Mouse (Mus musculus) embryonic facial prominence, embryonic 12.5 days (tissue): ENCODE measurements around the gene Cntln. TPM values are rescaled to one million over a fixed set of nuclear protein-coding genes. Genes with fewer than 3 reads are reported as not detected.

Experiments
- ATAC-seq: fragments of 200-750 bp; cut with Nextera tagmentation; 2 replicates; pipeline ENCODE4 v1.8.0; 2017; ENCODE audit not compliant: insufficient number of reproducible peaks, insufficient read depth, low FRiP score, low TSS enrichment
- H3K27ac ChIP-seq: fragments of 300-500 bp; sonication (generic); 2 replicates; pipeline ENCODE4 v1.5.1; 2016; ENCODE audit warnings: mild to moderate bottlenecking
- H3K27me3 ChIP-seq: fragments of 300-500 bp; sonication (generic); 2 replicates; pipeline ENCODE4 v1.6.1; 2016; ENCODE audit warnings: mild to moderate bottlenecking, moderate library complexity
- H3K36me3 ChIP-seq: fragments of 300-500 bp; sonication (generic); 2 replicates; pipeline ENCODE4 v1.6.1; 2016; ENCODE audit warnings: mild to moderate bottlenecking
- H3K4me1 ChIP-seq: fragments of 300-500 bp; sonication (generic); 2 replicates; pipeline ENCODE4 v1.6.1; 2016
- H3K4me2 ChIP-seq: fragments of 300-500 bp; sonication (generic); replicated peaks from 2 replicates; pipeline ENCODE4 v1.6.1; 2016; ENCODE audit warnings: mild to moderate bottlenecking, moderate library complexity
- H3K4me3 ChIP-seq: fragments of 300-500 bp; sonication (generic); 2 replicates; pipeline ENCODE4 v1.5.1; 2016; ENCODE audit warnings: mild to moderate bottlenecking
- H3K9ac ChIP-seq: fragments of 300-500 bp; sonication (generic); 2 replicates; pipeline ENCODE4 v1.6.1; 2016; ENCODE audit warnings: mild to moderate bottlenecking, moderate library complexity
- H3K9me3 ChIP-seq: fragments of 300-500 bp; sonication (generic); 2 replicates; pipeline ENCODE4 v1.6.1; 2016; ENCODE audit warnings: mild to moderate bottlenecking, moderate library complexity
- WGBS: fragments of 180-500 bp; shearing (Covaris S2); methylation state at CpG from one replicate; pipeline ENCODE4 v1.1.7; 2016; 5-methylcytosine and 5-hydroxymethylcytosine counted together
- polyA plus RNA-seq: library from polyadenylated mRNA; unstranded; fragments of >200 nt; fragmentation: Nextera tagmentation; extraction: Ambion mirVana; gene quantifications from 2 replicates; pipeline ENCODE4 v1.2.1, GENCODE M21; 2016

Cntln gene
- polyA plus RNA-seq, 1 experiment from 2014 or later = 17.5 TPM

- Histone ChIP-seq H3K9me3 (no peaks in the 10 kb centered on the region), H3K27ac (no peak overlapping the region), H3K4me1 (0 out of 2 replicates have a peak, but pooled peaks cover 4% of the 10 kb centered on the region), H3K27me3 (no peaks in the 10 kb centered on the region), H3K36me3 (no peaks in the 10 kb centered on the region), H3K4me2 (no peak overlapping the region), H3K9ac (no peak overlapping the region), H3K4me3 (no peak overlapping the region)
- ATAC-seq = no peak
- 76% methylated on average over 2 of the region's 2 CpGs for WGBS
These were observed 58.5 kb downstream of the Cntln start for GRCm38 (mm10) chr4:84942651-84943050.

GRCm38 (mm10) chr4:84944100-84944499 lies 60.0 kb downstream of the Cntln start:
- no peaks in the 10 kb centered on the region for H3K27me3 ChIP-seq

GRCm38 (mm10) chr4:84946450-84946849 lies 62.3 kb downstream of the Cntln start:
- Histone ChIP-seq H3K4me1 (0 out of 2 replicates have a peak, but pooled peaks cover 4% of the 10 kb centered on the region), H3K9me3 (no peaks in the 10 kb centered on the region), H3K36me3 (no peaks in the 10 kb centered on the region), H3K9ac (no peak overlapping the region), H3K27me3 (no peaks in the 10 kb centered on the region), H3K27ac (no peak overlapping the region), H3K4me3 (no peak overlapping the region), H3K4me2 (no peak overlapping the region)
- no peak for ATAC-seq
- 83% methylated on average over 3 of the region's 3 CpGs for WGBS

More at GRCm38 (mm10) chr4:84944100-84944499, 60.0 kb downstream of the Cntln start:
- 81% methylated on average over 4 of the region's 4 CpGs for WGBS
- no peak for ATAC-seq
- Histone ChIP-seq H3K9ac (no peak overlapping the region), H3K4me1 (0 out of 2 replicates have a peak, but pooled peaks cover 4% of the 10 kb centered on the region), H3K4me3 (no peak overlapping the region), H3K36me3 (no peaks in the 10 kb centered on the region), H3K9me3 (no peaks in the 10 kb centered on the region), H3K27ac (no peak overlapping the region), H3K4me2 (no peak overlapping the region)

- 78% methylated on average over 7 of the region's 7 CpGs for WGBS
- H3K27me3 ChIP-seq = no peaks in the 10 kb centered on the region
- ATAC-seq = no peak
- no peak overlapping the region for H3K27ac ChIP-seq
- H3K9me3 ChIP-seq = no peaks in the 10 kb centered on the region
- no peaks in the 10 kb centered on the region for H3K4me1 ChIP-seq
- H3K36me3 ChIP-seq = no peaks in the 10 kb centered on the region
- H3K9ac ChIP-seq = no peak overlapping the region
- H3K4me3 ChIP-seq = no peak overlapping the region
- no peak overlapping the region for H3K4me2 ChIP-seq
These were observed 93.0 kb downstream of the Cntln start for GRCm38 (mm10) chr4:84976875-84977646.

- Histone ChIP-seq H3K4me3 (no peak overlapping the region), H3K36me3 (no peaks in the 10 kb centered on the region), H3K9me3 (no peaks in the 10 kb centered on the region), H3K9ac (no peak overlapping the region), H3K4me1 (0 out of 2 replicates have a peak, but pooled peaks cover 2% of the 10 kb centered on the region), H3K27me3 (no peaks in the 10 kb centered on the region), H3K4me2 (no peak overlapping the region), H3K27ac (no peak overlapping the region)
- WGBS = 57% methylated on average over 10 of the region's 10 CpGs
- no peak for ATAC-seq
These were observed 111.6 kb downstream of the Cntln start for GRCm38 (mm10) chr4:84995520-84996348.

GRCm38 (mm10) chr4:85005581-85005980 lies 121.5 kb downstream of the Cntln start:
- H3K27ac ChIP-seq = no peak overlapping the region
- peaks cover 2% of the 10 kb centered on the region; the same call in 1 of the 2 replicates for H3K4me1 ChIP-seq
- H3K36me3 ChIP-seq = no peaks in the 10 kb centered on the region
- H3K4me3 ChIP-seq = no peak overlapping the region
- H3K9ac ChIP-seq = no peak overlapping the region
- ATAC-seq = no peak
- 53% methylated on average over 6 of the region's 6 CpGs for WGBS
- H3K4me2 ChIP-seq = no peak overlapping the region
- H3K27me3 ChIP-seq = no peaks in the 10 kb centered on the region
- no peaks in the 10 kb centered on the region for H3K9me3 ChIP-seq

GRCm38 (mm10) chr4:85006789-85007188 lies 122.7 kb downstream of the Cntln start:
- no peaks in the 10 kb centered on the region for H3K36me3 ChIP-seq
- peaks cover 2% of the 10 kb centered on the region; the same call in 1 of the 2 replicates for H3K4me1 ChIP-seq
- H3K27me3 ChIP-seq = no peaks in the 10 kb centered on the region
- no peak for ATAC-seq
- no peaks in the 10 kb centered on the region for H3K9me3 ChIP-seq
- no peak overlapping the region for H3K4me3 ChIP-seq
- no peak overlapping the region for H3K27ac ChIP-seq
- H3K9ac ChIP-seq = no peak overlapping the region
- H3K4me2 ChIP-seq = no peak overlapping the region
- 64% methylated on average over 3 of the region's 3 CpGs for WGBS

- Histone ChIP-seq H3K36me3 (no peaks in the 10 kb centered on the region), H3K4me2 (no peak overlapping the region), H3K4me1 (no peaks in the 10 kb centered on the region; the same call in 1 of the 2 replicates), H3K4me3 (no peak overlapping the region), H3K9me3 (no peaks in the 10 kb centered on the region), H3K9ac (no peak overlapping the region), H3K27me3 (no peaks in the 10 kb centered on the region), H3K27ac (no peak overlapping the region)
- no peak for ATAC-seq
These were observed 126.7 kb downstream of the Cntln start for GRCm38 (mm10) chr4:85010846-85011245.

- Histone ChIP-seq H3K4me1 (no peaks in the 10 kb centered on the region), H3K4me2 (no peak overlapping the region), H3K9me3 (no peaks in the 10 kb centered on the region), H3K9ac (no peak overlapping the region), H3K27me3 (no peaks in the 10 kb centered on the region), H3K36me3 (no peaks in the 10 kb centered on the region), H3K4me3 (no peak overlapping the region), H3K27ac (no peak overlapping the region)
- WGBS = 26% methylated on average over 2 of the region's 2 CpGs
- no peak for ATAC-seq
These were observed 161.6 kb downstream of the Cntln start for GRCm38 (mm10) chr4:85045748-85046147.

- no peak for ATAC-seq
- Histone ChIP-seq H3K27ac (no peak overlapping the region), H3K27me3 (no peaks in the 10 kb centered on the region), H3K36me3 (no peaks in the 10 kb centered on the region), H3K9me3 (no peaks in the 10 kb centered on the region), H3K4me1 (no peaks in the 10 kb centered on the region), H3K4me3 (no peak overlapping the region), H3K4me2 (no peak overlapping the region), H3K9ac (no peak overlapping the region)
- 76% methylated on average over 8 of the region's 8 CpGs for WGBS
These were observed 165.9 kb downstream of the Cntln start for GRCm38 (mm10) chr4:85049933-85050553.

GRCm38 (mm10) chr4:85054616-85055015 lies 170.5 kb downstream of the Cntln start:
- no peak overlapping the region for H3K4me3 ChIP-seq
- ATAC-seq = no peak
- WGBS = 73% methylated on average over 1 of the region's 1 CpGs
- no peaks in the 10 kb centered on the region for H3K4me1 ChIP-seq
- H3K9ac ChIP-seq = no peak overlapping the region
- H3K27ac ChIP-seq = no peak overlapping the region
- no peak overlapping the region for H3K4me2 ChIP-seq
- H3K9me3 ChIP-seq = no peaks in the 10 kb centered on the region
- no peaks in the 10 kb centered on the region for H3K27me3 ChIP-seq
- 0 out of 2 replicates have a peak, but pooled peaks cover 4% of the 10 kb centered on the region for H3K36me3 ChIP-seq
